Mouse (Mus musculus) ES-E14 (cell line): ENCODE measurements at regions not wholly inside any gene's neighbourhood (a gene's known extent, or its start where the extent isn't known, plus 50 kb on each side); places are given as distances from the start of the nearest gene placed in this dataset.

ENCODE experiments used
- DNase-seq: peaks from one replicate; pipeline ENCODE4 v3.0.0-alpha.2; 2013; ENCODE audit warnings: low read depth, low spot score
- H3K27ac ChIP-seq: 2 replicates; pipeline ENCODE4 v1.5.1; 2012; ENCODE audit warnings: low read depth, mild to moderate bottlenecking, low read length, moderate library complexity, mixed read lengths; ENCODE audit not compliant: poor library complexity, insufficient read depth, severe bottlenecking
- H3K36me3 ChIP-seq: 2 replicates; pipeline ENCODE4 v1.6.1; 2012; ENCODE audit warnings: mild to moderate bottlenecking, low read length, moderate library complexity, mixed read lengths; ENCODE audit not compliant: control insufficient read depth, poor library complexity, insufficient read depth, severe bottlenecking
- H3K4me1 ChIP-seq, 2 experiments: fragments of 150-350 bp in 1 of 2; sonication (generic) in 1 of 2; 2 replicates each; pipeline ENCODE4 v1.6.1; 2012; ENCODE audit warnings: low read length in 2 of 2, mild to moderate bottlenecking in 1 of 2, mixed read lengths in 1 of 2; ENCODE audit not compliant: control insufficient read depth in 2 of 2, insufficient read depth in 2 of 2, poor library complexity in 1 of 2
- H3K4me3 ChIP-seq, 2 experiments: fragments of 150-350 bp in 1 of 2; sonication (generic) in 1 of 2; 2 replicates each; pipeline ENCODE4 v1.5.1; 2012; ENCODE audit warnings: low read length in 2 of 2, low read depth in 1 of 2, mild to moderate bottlenecking in 1 of 2, mixed read lengths in 1 of 2; ENCODE audit not compliant: insufficient read depth in 1 of 2, poor library complexity in 1 of 2, severe bottlenecking in 1 of 2
- H3K9ac ChIP-seq: 2 replicates; pipeline ENCODE4 v1.6.1; 2012; ENCODE audit warnings: low read depth, mild to moderate bottlenecking, low read length, mixed read lengths; ENCODE audit not compliant: poor library complexity, insufficient read depth, severe bottlenecking
- H3K9me3 ChIP-seq: fragments of 150-350 bp; sonication (generic); 2 replicates; pipeline ENCODE4 v1.6.1; 2012; ENCODE audit warnings: low read depth, mild to moderate bottlenecking, low read length; ENCODE audit not compliant: control insufficient read depth, insufficient read depth
- CHD2 ChIP-seq: IDR thresholded peaks from 2 replicates; pipeline ENCODE4 v1.6.1; 2014; ENCODE audit warnings: mild to moderate bottlenecking, low read depth, low read length, inconsistent platforms
- HCFC1 ChIP-seq: IDR thresholded peaks from 2 replicates; pipeline ENCODE4 v1.6.1; 2012; ENCODE audit warnings: low read length, inconsistent platforms, borderline replicate concordance; ENCODE audit not compliant: insufficient read depth
- MAFK ChIP-seq: IDR thresholded peaks from 2 replicates; pipeline ENCODE4 v1.6.1; 2014; ENCODE audit warnings: mild to moderate bottlenecking, low read depth, low read length, inconsistent platforms; ENCODE audit not compliant: insufficient read depth
- ZC3H11A ChIP-seq: IDR thresholded peaks from 2 replicates; pipeline ENCODE4 v1.6.1; 2012; ENCODE audit warnings: low read depth, mild to moderate bottlenecking, inconsistent platforms, low read length, borderline replicate concordance
- ZNF384 ChIP-seq: IDR thresholded peaks from 2 replicates; pipeline ENCODE4 v1.6.1; 2012; ENCODE audit warnings: low read depth, low read length, inconsistent platforms
- in situ Hi-C, 2 experiments: fragments of 600-800 bp; cut with MboI; formaldehyde crosslinking; loops; one replicate each; pipeline ENCODE4 v1.15.1; 2025; ENCODE audit warnings: low sequenced_read_pairs in 2 of 2, inconsistent platforms in 1 of 2; ENCODE audit not compliant: unreplicated experiment in 2 of 2

- no peak for TF ChIP-seq MAFK
- TF ChIP-seq CHD2 = no peak
- no peak for TF ChIP-seq ZC3H11A
- no peak for DNase-seq
- H3K4me1 ChIP-seq = peaks cover 9 to 21% of the 10 kb centered on the region in 2 experiments; a peak in 3 of 4 replicates
- H3K9ac ChIP-seq = no peak overlapping the region
- no peak overlapping the region for H3K4me3 ChIP-seq
- H3K27ac ChIP-seq = no peak overlapping the region
- H3K9me3 ChIP-seq = no peaks in the 10 kb centered on the region
- in situ Hi-C loops = no loop called here
- no peaks in the 10 kb centered on the region for H3K36me3 ChIP-seq
Measured at GRCm38 (mm10) chr13:58480928-58481598, 77.9 kb upstream of the Hnrnpk start.

- no peaks in the 10 kb centered on the region for H3K36me3 ChIP-seq
- H3K9me3 ChIP-seq = no peaks in the 10 kb centered on the region
- H3K4me3 ChIP-seq = no peak overlapping the region
- TF ChIP-seq ZNF384 (no peak), MAFK (no peak), CHD2 (no peak), ZC3H11A (no peak), HCFC1 (no peak)
- H3K27ac ChIP-seq = no peak overlapping the region
- no peak for DNase-seq
- peaks cover 13 to 21% of the 10 kb centered on the region in 2 experiments for H3K4me1 ChIP-seq
- H3K9ac ChIP-seq = no peak overlapping the region
- in situ Hi-C loops = no loop called here
Measured at GRCm38 (mm10) chr13:58480388-58480927, 77.3 kb upstream of the Hnrnpk start.

- Histone ChIP-seq H3K4me3 (no peak overlapping the region), H3K9ac (no peak overlapping the region), H3K36me3 (no peaks in the 10 kb centered on the region), H3K9me3 (no peaks in the 10 kb centered on the region), H3K27ac (no peak overlapping the region), H3K4me1 (peaks cover 16 to 23% of the 10 kb centered on the region in 2 experiments)
- in situ Hi-C loops = no loop called here
- no peak for DNase-seq
- no peak for TF ChIP-seq ZNF384
- TF ChIP-seq ZC3H11A = no peak
- no peak for TF ChIP-seq MAFK
- no peak for TF ChIP-seq HCFC1
- no peak for TF ChIP-seq CHD2
Measured at GRCm38 (mm10) chr13:58478438-58478837, 75.3 kb upstream of the Hnrnpk start.

GRCm38 (mm10) chr13:58477253-58477652 lies 74.1 kb upstream of the Hnrnpk start:
- no peak overlapping the region for H3K27ac ChIP-seq
- no peak for DNase-seq
- no peak for TF ChIP-seq ZNF384
- no peak for TF ChIP-seq CHD2
- no peak for TF ChIP-seq HCFC1
- no peak for TF ChIP-seq ZC3H11A
- no peak for TF ChIP-seq MAFK
- H3K4me1 ChIP-seq = peaks cover 12 to 19% of the 10 kb centered on the region in 2 experiments
- H3K9ac ChIP-seq = no peak overlapping the region
- H3K4me3 ChIP-seq = no peak overlapping the region
- H3K36me3 ChIP-seq = no peaks in the 10 kb centered on the region
- H3K9me3 ChIP-seq = no peaks in the 10 kb centered on the region
- in situ Hi-C loops = no loop called here
